Mouse (Mus musculus) frontal cortex, adult 2 months (tissue): ENCODE results near the gene Gtf3c6. TPM values are rescaled to one million over a fixed set of nuclear protein-coding genes. Genes with fewer than 3 reads are reported as not detected.
"Not testable (repeated sequence)": the region's sequence is repeated elsewhere in the genome, so short reads cannot be mapped to it uniquely, and the experiment has no call there.

Experiments used
- DNase-seq, 2 experiments: peaks; one replicate each; pipeline ENCODE4 v3.0.0; 2022; ENCODE audit warnings: low spot score in 1 of 2; ENCODE audit errors: extremely low spot score in 1 of 2
- polyA plus RNA-seq: library from polyadenylated mRNA; depleted of rRNA; stranded (reverse); fragments of >200 nt; gene quantifications from 2 replicates; pipeline ENCODE4 v1.2.3, GENCODE M21; 2012; rRNA removed

Gtf3c6 gene
- polyA plus RNA-seq = 39.6 and 48.8 TPM in 2 replicates

DNA sequence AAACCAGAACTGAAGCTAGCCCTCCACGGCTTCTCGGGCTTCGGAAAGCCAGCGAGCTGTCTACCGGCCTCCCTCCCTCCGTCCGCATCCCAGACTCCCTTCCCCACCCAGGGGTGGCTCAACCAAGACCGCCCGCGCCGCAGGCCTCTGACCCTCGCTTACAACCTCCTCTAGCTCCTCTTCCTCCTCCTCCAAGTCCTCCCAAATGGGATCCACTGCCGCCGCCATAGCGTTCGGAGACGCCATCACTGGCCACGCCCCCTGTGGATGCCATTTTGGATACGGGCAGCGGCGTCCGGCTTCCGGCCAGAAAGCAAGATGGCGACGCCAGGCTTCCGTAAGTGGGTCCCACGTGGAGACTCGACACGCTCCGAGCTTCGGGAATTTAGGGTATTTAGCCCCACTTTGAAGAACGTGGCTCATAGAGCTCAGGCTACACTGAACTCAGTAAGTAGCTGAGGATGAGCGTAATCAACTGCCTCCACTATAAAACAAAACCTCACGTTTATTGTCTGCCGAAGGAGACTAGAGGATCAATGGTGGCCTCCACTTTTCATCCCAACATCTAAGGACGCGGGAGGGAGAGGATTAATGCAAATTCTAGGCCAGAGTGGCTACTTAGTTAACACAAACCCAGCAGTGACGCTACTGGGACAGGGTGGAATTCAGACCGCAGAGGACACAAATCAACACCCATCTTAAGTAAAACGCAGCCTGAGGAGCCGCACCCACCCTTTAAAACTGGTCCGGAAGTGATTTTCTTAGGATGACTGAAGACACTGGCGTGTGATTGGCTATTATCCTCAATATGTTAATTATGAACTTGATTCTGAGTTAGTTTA lies at the start of gene Gtf3c6:
Gtf3c6 (minus strand) TSS at position 695 of the 842 bp plus-strand sequence.
- peak; percentile 85 to 96 for DNase-seq

DNA sequence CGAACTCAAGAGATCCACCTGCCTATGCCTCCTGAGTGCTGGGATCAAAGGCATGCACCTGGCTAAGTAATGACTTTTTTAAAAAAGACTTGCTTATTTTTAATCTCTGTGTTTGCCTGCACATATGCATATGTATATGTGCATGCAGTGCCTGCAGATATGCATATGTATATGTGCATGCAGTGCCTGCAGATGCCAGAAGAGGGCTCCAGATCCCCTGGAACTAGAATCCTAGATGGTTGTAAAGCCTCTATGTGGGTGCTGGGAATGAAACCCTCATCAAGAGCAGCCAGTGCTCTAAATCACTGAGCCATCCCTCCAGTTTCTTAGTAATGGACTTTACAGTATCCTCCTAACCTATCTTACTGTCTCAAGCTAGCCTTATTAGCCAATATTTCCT lies 48.1 kb upstream of the Gtf3c6 start:
- no peak for DNase-seq

DNA sequence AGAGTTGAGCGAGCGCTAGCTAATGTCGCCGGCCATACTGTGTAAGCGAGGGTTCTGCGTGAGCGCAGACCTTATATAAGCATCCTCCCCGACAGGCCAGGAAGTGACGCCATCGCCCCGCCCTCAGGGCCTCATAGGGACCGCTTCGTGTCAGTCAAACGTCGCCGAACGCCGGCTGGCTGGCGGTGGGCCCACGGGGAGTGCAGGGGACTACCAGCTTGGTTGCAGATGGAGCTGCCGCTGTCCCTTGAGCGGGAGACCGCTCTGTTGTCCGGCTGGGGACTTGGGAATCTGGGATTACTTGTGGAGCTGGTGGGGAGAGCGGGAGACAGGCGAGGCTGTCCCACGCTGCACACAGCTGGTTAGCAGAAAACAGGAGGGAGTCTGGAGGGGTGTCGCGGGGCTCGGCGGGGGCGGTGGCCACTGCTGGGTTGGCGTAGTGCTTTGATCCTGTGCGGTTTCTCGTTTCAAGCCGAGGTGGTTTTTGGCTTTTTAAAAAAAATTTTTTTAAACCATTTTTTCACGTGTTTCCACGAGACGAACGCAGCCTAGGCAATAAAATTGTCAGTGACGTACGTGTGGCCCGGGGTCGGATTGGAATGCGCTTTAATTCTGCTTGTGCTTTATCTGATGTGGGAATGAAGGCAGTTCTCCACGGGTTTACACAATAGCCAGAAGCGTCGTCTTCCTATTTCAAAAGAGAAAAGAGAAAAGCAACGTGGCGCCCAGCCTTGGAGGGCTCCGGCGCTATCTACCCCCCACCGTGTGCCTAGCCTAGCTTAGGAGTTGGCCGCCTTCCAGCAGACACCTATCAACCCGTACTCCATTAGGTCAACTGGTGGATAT lies 44.5 kb upstream of the Gtf3c6 start, which contains the start of gene Amd1:
Amd1 (minus strand) TSS at position 47 of the 846 bp plus-strand sequence.
- peak; percentile 98 to 100 for DNase-seq

DNA sequence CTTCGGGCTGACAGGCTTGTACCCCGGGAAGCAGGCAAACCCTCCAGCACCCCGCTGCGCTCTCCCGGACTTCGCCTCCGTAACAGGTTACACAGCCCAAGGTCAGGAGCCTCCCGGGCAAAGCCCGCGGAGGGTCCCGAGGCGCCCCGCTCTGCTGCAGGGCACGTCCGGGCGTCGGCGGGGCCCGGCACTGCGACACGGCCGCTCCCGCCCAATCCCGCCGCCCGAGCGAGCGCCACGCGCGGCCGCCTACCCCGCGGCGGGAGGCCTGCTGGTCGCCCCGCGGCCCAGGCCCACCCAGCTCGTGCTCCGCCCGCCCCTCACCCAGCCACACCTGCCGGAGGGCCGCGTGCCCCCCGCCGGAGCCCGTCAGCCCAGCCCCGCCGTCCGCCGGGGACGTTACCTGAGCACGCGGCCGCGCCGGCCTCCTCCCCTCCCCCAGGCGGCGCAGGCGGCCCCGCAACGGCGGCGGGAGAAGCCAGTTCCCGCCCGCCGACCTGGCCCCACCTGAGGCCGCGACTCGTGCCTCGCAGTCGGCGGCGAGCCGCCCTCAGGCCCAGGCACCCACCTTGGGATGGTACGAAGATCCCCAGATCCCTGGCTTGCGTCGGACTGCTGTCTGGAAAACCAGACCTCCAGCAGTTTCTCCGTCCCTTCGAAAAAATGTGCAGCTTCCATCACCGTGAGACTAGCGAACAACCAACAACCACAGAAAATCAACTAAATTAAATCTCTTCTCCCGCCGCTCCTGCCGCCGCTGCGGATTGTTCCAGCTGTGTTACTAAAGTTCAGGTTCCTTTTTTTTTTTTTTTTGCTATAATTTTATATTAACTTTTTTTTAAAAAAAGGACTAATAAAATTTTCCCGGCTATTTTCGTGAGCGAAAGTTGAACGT lies 43.5 kb upstream of the Gtf3c6 start:
- DNase-seq = not testable (repeated sequence)

DNA sequence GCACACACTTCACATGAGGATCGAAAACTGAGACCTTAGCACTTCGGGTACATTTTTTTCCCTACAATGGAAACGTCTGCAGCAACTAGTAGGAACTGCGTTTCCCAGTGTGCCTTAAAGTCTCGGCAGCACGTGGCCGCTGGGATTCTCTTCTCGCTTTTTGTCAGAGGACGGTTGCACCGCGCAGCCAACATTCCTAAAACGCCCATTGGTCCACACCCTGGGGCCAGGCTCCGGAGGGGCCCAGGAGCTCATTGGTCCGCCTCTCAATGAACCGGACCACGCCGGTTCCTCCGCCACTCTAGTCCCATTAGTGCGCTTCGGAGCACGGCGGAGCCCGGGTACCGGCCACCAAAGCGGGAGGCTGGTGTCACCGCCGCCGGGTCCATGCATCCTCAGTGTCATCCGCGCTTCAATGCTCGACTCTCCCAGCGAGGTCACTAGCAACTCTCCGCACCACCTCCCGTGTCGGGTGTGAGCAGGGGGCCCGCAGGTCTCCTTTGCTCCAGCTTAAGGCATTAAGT lies 42.8 kb upstream of the Gtf3c6 start:
- peak; percentile 83 to 85 for DNase-seq

DNA sequence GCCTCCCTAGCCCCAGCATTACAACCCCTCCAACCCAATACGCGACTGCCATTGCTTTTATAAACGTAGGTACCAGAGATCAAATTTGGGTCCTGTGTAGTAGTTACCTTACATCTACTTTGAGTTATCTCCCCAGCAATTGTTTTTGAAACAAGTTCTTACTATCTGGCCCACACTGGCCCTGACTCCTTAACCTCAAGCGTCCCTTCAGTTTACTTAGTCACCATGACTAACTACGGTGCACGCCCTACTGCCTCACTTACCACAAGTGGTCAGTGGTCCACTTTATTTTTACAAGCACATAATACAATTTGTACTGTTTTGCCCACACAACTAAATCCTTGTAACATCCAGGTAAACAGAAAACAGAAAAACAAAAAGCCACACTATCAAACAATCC lies 34.7 kb upstream of the Gtf3c6 start:
- DNase-seq = no peak

DNA sequence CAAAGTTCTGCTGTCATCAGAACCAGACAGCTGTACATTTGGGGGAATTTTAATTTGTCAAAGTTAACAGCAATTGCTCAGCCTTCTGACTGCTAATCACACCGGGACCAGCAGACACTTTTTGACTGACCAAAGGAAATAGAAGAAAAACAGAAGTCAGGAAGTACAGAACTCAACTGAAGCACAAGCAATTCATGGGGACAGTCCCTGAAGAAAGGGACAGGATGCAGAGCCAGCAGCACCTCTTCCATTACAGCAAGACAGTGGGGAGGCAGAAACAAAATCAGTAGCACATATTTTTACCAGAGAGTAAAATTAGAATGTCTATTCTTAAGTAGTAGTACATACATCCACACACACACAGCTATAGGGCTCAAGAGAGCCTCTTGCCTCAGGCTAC lies 28.9 kb upstream of the Gtf3c6 start:
- no peak for DNase-seq

DNA sequence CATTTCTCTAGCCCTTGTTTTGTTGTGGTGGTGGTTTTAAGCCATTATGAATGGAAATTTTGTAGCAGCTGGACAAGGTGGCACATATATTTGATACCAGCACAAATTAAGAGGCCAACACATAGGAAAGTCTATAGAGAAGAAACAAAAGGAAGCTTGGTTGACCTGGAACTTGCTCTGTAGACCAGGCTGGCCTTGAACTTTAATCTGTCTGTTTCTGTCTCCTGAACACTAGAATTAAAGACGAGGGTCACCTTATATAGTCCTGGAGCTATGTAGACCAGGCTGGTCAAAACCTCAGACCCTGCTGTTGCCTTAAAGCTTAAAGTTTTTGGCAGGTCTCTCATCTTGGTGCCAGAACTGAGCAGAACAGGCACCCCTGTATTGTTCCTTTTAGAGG lies 27.7 kb upstream of the Gtf3c6 start:
- no peak for DNase-seq

DNA sequence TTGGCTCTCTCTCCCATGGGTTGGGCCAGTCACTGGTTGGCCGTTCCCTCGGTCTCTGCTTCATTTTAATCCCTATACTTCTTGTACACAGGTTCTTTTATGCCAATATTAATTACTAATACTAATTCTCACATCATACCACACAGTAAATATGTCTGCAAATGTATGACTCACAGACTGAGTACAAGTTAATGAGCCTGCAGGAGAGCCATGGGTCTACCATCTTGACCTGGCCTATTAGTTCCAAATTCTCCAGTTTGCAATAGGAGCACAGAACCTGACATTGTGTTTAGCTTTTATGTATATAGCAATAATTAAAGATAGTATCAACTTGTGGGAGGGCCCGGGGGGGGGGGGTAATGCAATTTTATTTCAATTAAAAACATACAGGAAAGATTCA lies 27.1 kb upstream of the Gtf3c6 start:
- DNase-seq = no peak

DNA sequence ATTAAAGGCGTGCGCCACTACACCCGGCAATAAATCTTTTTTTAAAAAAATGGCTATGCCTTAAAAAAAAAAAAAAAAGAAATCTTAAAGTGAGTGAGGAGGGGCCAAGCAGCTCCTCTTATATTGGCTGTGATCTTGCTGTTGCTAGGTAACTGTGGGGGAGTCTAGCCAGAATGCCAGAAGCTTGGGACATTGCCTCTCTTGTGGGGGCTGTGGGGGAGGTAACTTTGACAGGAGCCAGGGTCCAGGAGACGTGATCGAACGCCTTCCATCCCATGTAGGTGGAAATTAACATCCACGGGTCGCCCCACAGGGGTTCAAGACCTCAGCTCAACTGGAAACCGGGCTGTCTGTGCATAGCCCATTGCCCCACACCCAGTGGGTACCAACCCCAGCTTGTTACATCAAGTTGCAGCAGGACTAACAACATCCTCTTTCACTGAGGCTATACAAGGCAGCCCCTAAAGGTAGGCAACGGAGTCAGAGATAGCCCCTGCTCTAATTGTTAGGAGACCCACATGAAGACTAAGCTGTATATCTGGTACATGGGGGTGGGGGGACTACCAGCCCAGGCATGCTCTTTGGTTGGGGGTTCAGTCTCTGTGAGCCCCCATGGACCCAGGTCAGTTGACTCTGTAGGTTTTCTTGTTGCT lies 26.4 kb upstream of the Gtf3c6 start:
- peak; percentile 29 to 50 for DNase-seq

DNA sequence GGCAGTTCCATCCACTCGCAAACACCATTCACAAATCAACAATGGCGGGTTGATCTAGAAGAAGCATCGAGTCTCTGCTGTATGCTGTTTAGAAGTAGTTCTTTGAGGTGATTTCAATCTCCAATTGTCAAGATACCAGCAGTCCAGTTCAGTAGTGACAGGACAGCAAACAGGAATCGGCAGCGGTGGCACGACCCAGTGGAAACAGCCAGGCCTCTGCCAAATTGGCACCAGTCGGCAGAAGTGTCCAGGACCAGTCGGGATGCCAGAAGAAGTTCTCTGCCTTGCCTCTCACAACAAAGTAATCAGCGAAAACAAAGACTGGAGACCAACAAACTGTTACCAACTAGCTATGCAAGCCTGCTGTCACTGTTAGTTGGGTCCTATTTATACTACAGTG lies 25.7 kb upstream of the Gtf3c6 start:
- no peak for DNase-seq

DNA sequence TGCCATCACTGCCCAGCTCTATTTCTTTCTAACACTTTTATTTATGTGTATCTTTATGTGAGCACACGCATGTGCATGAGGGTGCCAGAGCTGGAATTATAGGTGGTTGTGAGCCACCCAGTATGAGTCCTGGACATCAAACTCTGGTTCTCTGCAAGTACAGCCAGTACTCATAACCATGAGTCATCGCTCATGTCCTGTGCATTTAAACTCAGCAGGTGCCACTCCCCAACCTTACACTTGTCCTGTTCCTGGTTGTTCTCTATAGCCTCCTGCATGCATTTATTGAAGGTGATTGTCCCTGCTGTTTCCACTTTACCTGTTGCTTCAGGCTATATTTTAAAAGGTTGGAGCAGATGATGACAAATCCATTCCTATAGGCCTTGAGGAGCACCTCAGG lies 23.7 kb upstream of the Gtf3c6 start:
- no peak for DNase-seq

DNA sequence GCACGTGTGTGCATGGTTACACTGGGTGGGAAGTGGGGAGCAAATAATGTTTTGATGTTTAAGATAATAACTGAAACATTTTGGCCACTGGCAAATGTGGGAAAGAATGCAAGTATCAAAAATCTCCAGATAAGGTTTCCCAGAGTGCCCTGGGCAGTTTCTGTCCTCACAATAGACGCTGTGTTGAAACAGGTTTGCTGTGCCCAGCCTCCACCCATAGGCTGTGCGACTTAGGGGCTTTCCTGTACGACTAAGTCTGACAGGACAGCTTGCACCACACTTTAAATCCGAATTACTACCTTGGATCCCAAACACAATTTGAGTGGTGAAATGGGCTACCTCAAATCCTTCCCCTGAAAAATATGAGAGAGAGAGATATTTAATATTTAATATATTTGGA lies 20.4 kb upstream of the Gtf3c6 start:
- no peak for DNase-seq

DNA sequence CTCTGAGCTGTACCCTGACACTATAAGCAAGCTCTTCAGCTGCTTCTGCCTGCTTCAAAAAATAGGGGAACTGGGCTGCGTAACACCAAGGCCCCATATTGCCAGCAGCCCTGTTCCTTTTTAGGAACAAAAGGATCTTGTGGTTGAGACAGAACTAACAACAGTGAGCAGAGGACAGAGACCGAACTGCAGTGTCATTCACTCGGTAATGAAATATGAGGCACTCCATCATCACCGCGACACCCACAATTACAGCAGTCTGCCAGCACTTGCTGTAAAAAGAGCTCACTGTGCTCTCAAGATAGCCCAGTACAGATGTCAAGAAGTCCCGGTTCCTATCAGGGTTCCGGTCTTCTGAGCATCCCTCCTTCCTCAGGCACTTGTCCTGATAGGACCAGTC lies 18.1 kb upstream of the Gtf3c6 start:
- no peak for DNase-seq

DNA sequence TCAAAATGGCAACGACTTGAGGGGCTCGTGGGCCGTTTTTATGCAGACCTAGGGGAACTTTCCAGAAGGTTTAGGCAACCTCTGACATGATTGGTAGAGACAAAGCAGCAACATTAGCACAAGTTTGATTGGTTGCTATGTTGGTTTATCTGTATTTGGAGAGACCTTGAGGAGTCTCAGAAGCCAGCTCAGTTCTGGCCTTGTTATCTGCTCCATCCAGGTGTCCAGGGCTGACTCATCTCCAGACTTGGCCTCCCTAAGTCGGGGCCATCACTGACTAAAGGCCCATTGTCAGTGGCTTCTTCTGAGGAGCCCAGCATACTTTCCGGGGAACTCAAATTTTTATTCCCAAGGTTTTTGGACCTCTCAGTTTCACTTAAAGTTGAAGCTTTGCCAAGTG lies 16.0 kb upstream of the Gtf3c6 start:
- no peak for DNase-seq

DNA sequence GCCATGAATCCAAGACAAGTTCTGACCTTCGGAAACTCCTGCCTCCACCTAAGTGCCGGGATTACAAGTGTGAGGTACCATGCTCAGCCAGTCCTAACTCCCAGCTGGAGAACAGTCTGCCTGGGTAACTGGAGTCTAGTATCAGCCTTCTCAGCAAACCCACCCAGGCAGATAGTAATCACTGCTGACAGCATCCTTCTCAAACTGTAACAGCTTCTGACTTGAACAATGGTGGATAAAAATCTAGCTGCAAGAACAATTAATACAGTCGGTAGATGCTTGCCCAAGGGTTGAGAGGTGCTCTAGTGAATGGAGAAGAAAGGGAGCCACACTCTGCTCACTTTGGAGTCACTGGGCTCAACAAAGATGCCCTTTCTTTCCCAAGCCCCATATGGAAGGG lies 13.3 kb upstream of the Gtf3c6 start:
- no peak for DNase-seq

DNA sequence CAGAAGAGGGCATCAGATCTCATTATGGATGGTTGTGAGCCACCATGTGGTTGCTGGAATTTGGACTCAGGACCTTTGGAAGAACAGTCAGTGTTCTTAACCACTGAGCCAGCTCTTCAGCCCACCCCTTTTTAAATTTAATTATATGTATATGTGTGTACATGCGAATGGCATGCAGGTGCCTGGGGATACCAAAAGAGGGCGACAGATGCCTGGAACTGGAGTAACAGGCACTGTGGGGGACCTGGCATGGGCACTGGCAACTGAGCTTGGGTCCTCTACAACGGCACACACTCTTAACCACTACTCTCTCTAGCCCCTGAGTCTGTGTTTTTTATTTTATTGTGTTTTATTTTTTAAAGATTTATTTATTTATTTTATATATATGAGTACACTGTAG lies 7.0 kb upstream of the Gtf3c6 start:
- no peak for DNase-seq

DNA sequence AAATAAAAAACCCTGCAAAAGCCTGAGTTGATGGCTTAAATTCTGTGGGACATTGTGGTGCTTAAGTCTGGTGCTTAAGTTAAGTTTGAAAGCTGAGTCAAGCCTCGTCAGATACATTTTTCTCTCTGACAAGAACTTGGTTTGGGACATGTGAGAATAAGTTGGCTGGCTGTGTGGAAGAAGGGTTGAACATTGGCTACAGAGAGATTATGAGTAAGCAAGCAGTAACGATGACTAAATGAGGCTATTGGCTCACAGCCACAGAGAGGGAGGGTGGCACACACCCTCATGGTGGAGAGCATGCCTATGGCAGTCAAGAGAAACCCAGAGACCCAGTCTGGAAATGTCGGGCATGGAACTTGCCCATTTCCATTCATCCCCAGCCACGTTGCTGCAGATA lies 5.8 kb upstream of the Gtf3c6 start:
- peak in 1 of 2 experiments; percentile 39 for DNase-seq

DNA sequence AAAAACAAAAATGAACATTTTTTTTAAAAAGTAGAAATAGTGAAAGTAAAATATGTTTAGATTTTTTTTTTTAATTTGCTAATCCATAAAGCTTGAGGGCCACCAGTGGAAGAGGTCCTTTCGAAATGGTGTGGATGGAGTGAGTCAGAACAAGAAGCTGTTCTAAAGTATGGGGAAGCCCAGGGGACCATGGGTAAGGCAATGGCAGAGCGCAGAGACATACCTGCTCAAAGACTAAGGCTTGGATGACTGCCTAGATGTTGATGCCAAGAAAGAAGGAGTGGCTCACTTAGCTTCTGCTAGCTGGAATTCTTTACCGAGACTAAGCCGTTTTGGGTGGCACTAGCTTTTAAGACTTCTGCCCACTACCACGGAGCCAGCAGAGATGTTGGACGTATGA lies 4.3 kb upstream of the Gtf3c6 start:
- DNase-seq = no peak

DNA sequence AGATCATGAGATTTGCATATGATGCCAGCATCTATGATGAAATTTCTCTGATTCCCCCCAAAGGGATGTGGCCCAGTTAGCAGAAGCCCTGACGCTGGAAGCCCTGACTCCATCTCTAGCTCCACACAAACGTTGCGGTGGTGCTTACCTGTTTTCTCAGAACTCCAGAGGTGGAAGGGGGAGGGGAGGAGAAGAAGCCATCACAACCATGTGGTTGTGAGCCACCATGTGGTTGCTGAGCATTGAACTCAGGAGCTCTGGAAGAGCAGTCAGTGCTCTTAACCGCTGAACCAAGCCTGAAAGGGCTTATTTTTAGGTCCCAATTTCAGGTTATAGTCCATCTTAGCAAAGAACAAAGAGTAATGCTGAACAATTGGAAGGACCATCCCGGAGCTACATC lies 2.4 kb upstream of the Gtf3c6 start:
- DNase-seq = no peak
